Mouse (Mus musculus) granulocyte monocyte progenitor cell, adult 5-6 weeks (primary cell): ENCODE measurements around the gene Nanog. TPM values are rescaled to one million over a fixed set of nuclear protein-coding genes. Genes with fewer than 3 reads are reported as not detected.
"Not testable (repeated sequence)": the region's sequence is repeated elsewhere in the genome, so short reads cannot be mapped to it uniquely, and the experiment has no call there.

Source experiments
- ATAC-seq: replicated peaks from 2 replicates; pipeline ENCODE4 v1.8.0; 2016; ENCODE audit warnings: mild to moderate bottlenecking, moderate TSS enrichment, inconsistent platforms; ENCODE audit not compliant: poor library complexity, severe bottlenecking
- total RNA-seq, 2 experiments: library from RNA; stranded (forward) in 1 of 2; stranded (reverse) in 1 of 2; fragments of 200-712, 200-1000 nt in 1 of 2; fragments of >200 nt in 1 of 2; fragmentation: Nextera tagmentation in 1 of 2; gene quantifications; 2 replicates each; pipeline ENCODE4 v1.2.3; 2014 to 2017

The Nanog gene
- not detected in 2 replicates for total RNA-seq (2014; fragmentation: Nextera tagmentation)
- not detected in 2 replicates for total RNA-seq (2017)

- no peak for ATAC-seq
These were observed at the start of gene Nanog for GRCm38 (mm10) chr6:122707036-122707800. Gene Nanog (plus strand): TSS chr6:122707489.

- peak; percentile 25; the same call in 1 of the 2 replicates for ATAC-seq
These were observed 49.7 kb upstream of the Nanog start for GRCm38 (mm10) chr6:122657630-122658029.

- ATAC-seq: peak; percentile 54
These were observed 47.7 kb upstream of the Nanog start for GRCm38 (mm10) chr6:122659567-122659966.

- peak; percentile 57 for ATAC-seq
These were observed 46.5 kb upstream of the Nanog start for GRCm38 (mm10) chr6:122660601-122661379.

- ATAC-seq: no peak
These were observed 44.6 kb upstream of the Nanog start for GRCm38 (mm10) chr6:122662551-122663264.

- ATAC-seq: no peak
These were observed 43.6 kb upstream of the Nanog start for GRCm38 (mm10) chr6:122663596-122664206.

GRCm38 (mm10) chr6:122665866-122666265 is 41.4 kb upstream of the Nanog start:
- ATAC-seq: no peak

- ATAC-seq: no peak
These were observed 39.6 kb upstream of the Nanog start for GRCm38 (mm10) chr6:122667715-122668114.

- ATAC-seq: no peak
These were observed 38.5 kb upstream of the Nanog start for GRCm38 (mm10) chr6:122668823-122669222.

- ATAC-seq: peak; percentile 100
These were observed 37.7 kb upstream of the Nanog start for GRCm38 (mm10) chr6:122669406-122670200.

- no peak for ATAC-seq
These were observed 37.1 kb upstream of the Nanog start for GRCm38 (mm10) chr6:122670201-122670551.

GRCm38 (mm10) chr6:122670841-122671240 is 36.4 kb upstream of the Nanog start:
- ATAC-seq: no peak

- ATAC-seq: no peak
These were observed 34.5 kb upstream of the Nanog start for GRCm38 (mm10) chr6:122672746-122673145.

GRCm38 (mm10) chr6:122682646-122683045 is 24.6 kb upstream of the Nanog start:
- no peak for ATAC-seq

GRCm38 (mm10) chr6:122686709-122687108 is 20.6 kb upstream of the Nanog start:
- ATAC-seq: no peak

- no peak for ATAC-seq
These were observed 17.8 kb upstream of the Nanog start for GRCm38 (mm10) chr6:122689411-122690055.

GRCm38 (mm10) chr6:122690082-122690481 is 17.2 kb upstream of the Nanog start:
- no peak for ATAC-seq

- no peak for ATAC-seq
These were observed 11.9 kb upstream of the Nanog start for GRCm38 (mm10) chr6:122695398-122695797.

- ATAC-seq: not testable (repeated sequence)
These were observed 7.7 kb upstream of the Nanog start for GRCm38 (mm10) chr6:122699628-122700027.
